Comparison of ENCODE assay signal across 1 mouse cellular context in genomic region chr3:20142576-20142975, GRCm38 (mm10).
TF ChIP-seq lines count a peak whose summit lies in the region.

No protein-coding gene starts in this region.

TF ChIP-seq in CH12.LX, 34 proteins besides CTCF, POLR2A, EP300 and RAD21 (continued from another document):
- TF ChIP-seq JUN (IDR thresholded peaks at IDR 0.05; ENCODE audit: insufficient read depth, low read depth, low read length) (no peak), ELF1 (IDR thresholded peaks at IDR 0.05; ENCODE audit: low read depth, low read length) (no peak), USF2 (conservative IDR thresholded peaks at IDR 0.05; ENCODE audit: low read depth, low read length) (peak; percentile 62), ZNF384 (IDR thresholded peaks at IDR 0.05; ENCODE audit: low read depth, low read length) (no peak), IRF4 (IDR thresholded peaks at IDR 0.05; ENCODE audit: low read depth, low read length) (no peak), TCF12 (IDR thresholded peaks at IDR 0.05; ENCODE audit: low read depth, low read length) (no peak), MAX (IDR thresholded peaks at IDR 0.05; ENCODE audit: low read length) (peak; percentile 29; the same call in 1 of the 2 replicates), ZMIZ1 (IDR thresholded peaks at IDR 0.05; ENCODE audit: low read depth, low read length) (no peak), RCOR1 (conservative IDR thresholded peaks at IDR 0.05; ENCODE audit: low read depth, low read length) (no peak), CHD2 (IDR thresholded peaks at IDR 0.05; ENCODE audit: low read length) (no peak), MXI1 (IDR thresholded peaks at IDR 0.05; ENCODE audit: low read depth, low read length) (no peak), MAZ (IDR thresholded peaks at IDR 0.05; ENCODE audit: low read depth, low read length) (no peak), GABPA (IDR thresholded peaks at IDR 0.05; ENCODE audit: insufficient replicate concordance, low read depth, low read length) (no peak), MAFK (IDR thresholded peaks at IDR 0.05; ENCODE audit: insufficient replicate concordance, low read length) (no peak), NELFE (IDR thresholded peaks at IDR 0.05; ENCODE audit: low read depth, low read length) (no peak), KAT2A (IDR thresholded peaks at IDR 0.05; ENCODE audit: insufficient replicate concordance, low read length) (no peak), BHLHE40 (IDR thresholded peaks at IDR 0.05; ENCODE audit: low read depth, low read length) (peak; percentile 65), PAX5 (IDR thresholded peaks at IDR 0.05; ENCODE audit: low read length) (no peak), TBP (conservative IDR thresholded peaks at IDR 0.05; ENCODE audit: low read depth, low read length) (no peak), USF1 (IDR thresholded peaks at IDR 0.05; ENCODE audit: low read depth, low read length) (peak; percentile 57), ZKSCAN1 (IDR thresholded peaks at IDR 0.05; ENCODE audit: borderline replicate concordance, low read depth, low read length) (no peak), MEF2A (IDR thresholded peaks at IDR 0.05; ENCODE audit: borderline replicate concordance, low read depth, low read length) (no peak), JUND (conservative IDR thresholded peaks at IDR 0.05; ENCODE audit: low read depth, low read length) (no peak), SMC3 (IDR thresholded peaks at IDR 0.05; ENCODE audit: low read depth, low read length) (no peak), CHD1 (IDR thresholded peaks at IDR 0.05; ENCODE audit: low read depth, low read length) (no peak), ZC3H11A (IDR thresholded peaks at IDR 0.05; ENCODE audit: low read depth, low read length) (no peak), E2F4 (IDR thresholded peaks at IDR 0.05; ENCODE audit: insufficient replicate concordance, low read depth, low read length) (no peak), POLR2AphosphoS2 (IDR thresholded peaks at IDR 0.05; ENCODE audit: low read depth, low read length) (no peak), ETS1 (conservative IDR thresholded peaks at IDR 0.05; ENCODE audit: low read depth, low read length) (no peak), HCFC1 (IDR thresholded peaks at IDR 0.05; ENCODE audit: low read depth, low read length) (no peak), MYC (IDR thresholded peaks at IDR 0.05; ENCODE audit: low read depth, low read length) (no peak)
